Mouse (Mus musculus) bone marrow macrophage, adult 2 months (primary cell): ENCODE measurements at regions not wholly inside any gene's neighbourhood (a gene's known extent, or its start where the extent isn't known, plus 50 kb on each side); places are given as distances from the start of the nearest gene placed in this dataset.

Experiments
- CTCF ChIP-seq: IDR thresholded peaks from 2 replicates; pipeline ENCODE4 v1.5.1; 2012; ENCODE audit warnings: low read depth, mild to moderate bottlenecking, low read length, moderate library complexity
- POLR2A ChIP-seq: IDR thresholded peaks from 2 replicates; pipeline ENCODE4 v1.6.1; 2012; ENCODE audit warnings: mild to moderate bottlenecking, low read depth, low read length, borderline replicate concordance

DNA sequence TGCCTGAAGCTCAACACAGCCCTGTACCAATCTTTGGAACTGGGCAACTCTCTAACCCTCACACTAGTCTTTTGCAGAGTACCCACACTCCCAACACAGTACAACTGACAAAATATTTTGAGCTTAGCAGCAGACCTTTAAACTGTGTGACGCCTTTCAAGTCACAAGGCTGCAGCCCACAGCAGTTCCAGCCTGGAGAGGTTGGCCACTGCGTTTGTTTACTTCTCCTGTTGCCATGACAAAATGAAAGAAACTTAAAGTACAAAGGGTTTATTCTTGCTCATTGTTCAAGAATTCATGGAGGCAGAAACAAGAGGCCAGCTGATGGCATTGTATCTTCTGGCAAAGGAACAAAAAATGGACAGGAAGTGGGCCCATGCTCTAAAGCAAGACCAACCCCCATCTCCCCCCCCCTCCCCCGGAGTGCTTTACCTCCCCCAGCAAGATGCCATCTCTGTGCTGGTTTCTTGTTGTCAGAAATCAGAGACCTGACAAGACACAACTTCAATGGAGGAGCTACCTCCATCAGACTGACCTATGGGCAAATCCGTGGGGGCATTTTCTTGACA lies 598.9 kb upstream of the Hs6st1 start:
- TF ChIP-seq CTCF (no peak), POLR2A (no peak)
